Mouse (Mus musculus) stomach, embryonic 14.5 days (tissue): ENCODE data around the gene Polr2f. TPM values are rescaled to one million over a fixed set of nuclear protein-coding genes. Genes with fewer than 3 reads are reported as not detected.

ENCODE experiments used
- ATAC-seq: fragments of 200-750 bp; cut with Nextera tagmentation; 2 replicates; pipeline ENCODE4 v1.8.0; 2017; ENCODE audit warnings: low read depth, moderate TSS enrichment; ENCODE audit not compliant: insufficient number of reproducible peaks, insufficient read depth, low FRiP score
- H3K27ac ChIP-seq: fragments of 300-500 bp; sonication (generic); 2 replicates; pipeline ENCODE4 v1.5.1; 2014; ENCODE audit warnings: mild to moderate bottlenecking, low read length, moderate library complexity, mixed read lengths
- H3K27me3 ChIP-seq: fragments of 300-500 bp; sonication (generic); 2 replicates; pipeline ENCODE4 v1.6.1; 2014; ENCODE audit warnings: low read length, control low read depth, mixed read lengths; ENCODE audit not compliant: control insufficient read depth, insufficient read depth
- H3K36me3 ChIP-seq: fragments of 300-500 bp; sonication (generic); 2 replicates; pipeline ENCODE4 v1.6.1; 2014; ENCODE audit warnings: mild to moderate bottlenecking, control low read depth, low read length, moderate library complexity, mixed read lengths; ENCODE audit not compliant: control insufficient read depth, insufficient read depth
- H3K4me1 ChIP-seq: fragments of 300-500 bp; sonication (generic); 2 replicates; pipeline ENCODE4 v1.6.1; 2014; ENCODE audit warnings: low read length, control low read depth, mixed read lengths; ENCODE audit not compliant: control insufficient read depth, insufficient read depth
- H3K4me2 ChIP-seq: fragments of 300-500 bp; sonication (generic); replicated peaks from 2 replicates; pipeline ENCODE4 v1.6.1; 2014; ENCODE audit warnings: low read depth, low read length, control low read depth
- H3K4me3 ChIP-seq: fragments of 300-500 bp; sonication (generic); 2 replicates; pipeline ENCODE4 v1.5.1; 2014; ENCODE audit warnings: low read depth, low read length, control low read depth
- H3K9ac ChIP-seq: fragments of 300-500 bp; sonication (generic); replicated peaks from 2 replicates; pipeline ENCODE4 v1.6.1; 2014; ENCODE audit warnings: low read depth, mild to moderate bottlenecking, control low read depth, low read length, moderate library complexity, mixed read lengths
- H3K9me3 ChIP-seq: fragments of 300-500 bp; sonication (generic); 2 replicates; pipeline ENCODE4 v1.6.1; 2016; ENCODE audit warnings: low read depth, low read length, control low read depth; ENCODE audit not compliant: control insufficient read depth
- WGBS: fragments of 180-500 bp; shearing (Covaris S2); extraction: QIAGEN DNeasy Blood & Tissue Kit; methylation state at CpG from one replicate; pipeline ENCODE4 v1.1.7; 2014; 5-methylcytosine and 5-hydroxymethylcytosine counted together
- polyA plus RNA-seq: library from polyadenylated mRNA; unstranded; fragments of >200 nt; fragmentation: Nextera tagmentation; extraction: Ambion mirVana; gene quantifications from 2 replicates; pipeline ENCODE4 v1.2.1, GENCODE M21; 2014

Gene Polr2f
- polyA plus RNA-seq, 1 experiment from 2014 or later: 367 TPM

DNA sequence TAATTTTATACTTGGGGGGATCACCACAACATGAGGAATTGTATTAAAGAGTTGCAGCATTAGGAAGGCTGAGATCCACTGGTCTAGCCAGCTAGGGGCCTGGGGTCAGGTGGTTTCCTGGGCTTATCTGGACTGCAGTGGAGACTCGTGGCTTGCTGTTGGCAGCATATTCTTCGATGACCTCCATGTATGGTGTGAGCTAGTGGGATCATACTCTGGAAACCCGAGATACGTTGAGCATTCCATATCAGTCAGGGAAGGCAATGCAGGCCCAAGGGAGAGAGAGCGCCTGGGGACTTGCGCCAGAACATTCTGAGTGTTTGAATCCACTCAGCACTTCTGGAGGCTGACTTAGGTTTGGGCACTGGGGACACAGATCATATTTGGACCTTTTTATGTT lies 17.1 kb upstream of the Polr2f start:
- Histone ChIP-seq H3K4me2 (no peak overlapping the region), H3K9me3 (0 out of 2 replicates have a peak, but pooled peaks cover 5% of the 10 kb centered on the region), H3K27me3 (no peaks in the 10 kb centered on the region), H3K36me3 (peaks cover 57% of the 10 kb centered on the region), H3K4me3 (no peak overlapping the region), H3K27ac (no peak overlapping the region), H3K4me1 (no peaks in the 10 kb centered on the region), H3K9ac (no peak overlapping the region)
- ATAC-seq: no peak
- WGBS: 83% methylated on average over 6 of the region's 6 CpGs

DNA sequence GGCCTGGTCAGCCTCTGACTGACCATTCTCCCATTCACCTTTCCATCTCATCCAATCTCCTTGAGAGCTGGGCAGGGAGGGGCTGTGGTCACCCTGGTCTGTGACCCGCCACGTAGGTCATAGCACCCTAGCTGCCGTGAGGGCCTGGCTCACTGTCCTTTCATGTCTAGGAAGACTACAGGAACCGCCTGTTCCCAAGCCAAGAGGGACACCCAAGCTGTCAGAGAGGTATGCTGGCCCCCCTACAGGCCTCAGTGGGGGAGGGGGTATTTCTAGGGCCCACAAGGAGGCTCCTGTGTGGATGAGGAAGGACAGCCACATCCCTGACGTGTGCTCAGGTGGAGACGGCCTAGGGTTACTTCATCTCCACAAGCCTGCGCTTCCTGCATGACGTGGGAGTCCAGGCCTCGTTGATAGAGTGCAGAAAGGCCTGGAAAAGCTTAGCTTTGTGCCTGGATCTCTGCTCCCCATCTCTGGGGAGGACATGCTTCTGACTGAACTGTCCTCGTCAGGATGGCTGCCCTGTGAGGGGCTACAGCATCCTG lies 16.4 kb upstream of the Polr2f start:
- no peak overlapping the region for H3K27ac ChIP-seq
- H3K9me3 ChIP-seq: 0 out of 2 replicates have a peak, but pooled peaks cover 5% of the 10 kb centered on the region
- WGBS: 84% methylated on average over 10 of the region's 10 CpGs
- no peak overlapping the region for H3K9ac ChIP-seq
- no peak overlapping the region for H3K4me2 ChIP-seq
- H3K4me1 ChIP-seq: no peaks in the 10 kb centered on the region
- no peak overlapping the region for H3K4me3 ChIP-seq
- H3K36me3 ChIP-seq: peaks cover 57% of the 10 kb centered on the region
- no peak for ATAC-seq
- no peaks in the 10 kb centered on the region for H3K27me3 ChIP-seq

DNA sequence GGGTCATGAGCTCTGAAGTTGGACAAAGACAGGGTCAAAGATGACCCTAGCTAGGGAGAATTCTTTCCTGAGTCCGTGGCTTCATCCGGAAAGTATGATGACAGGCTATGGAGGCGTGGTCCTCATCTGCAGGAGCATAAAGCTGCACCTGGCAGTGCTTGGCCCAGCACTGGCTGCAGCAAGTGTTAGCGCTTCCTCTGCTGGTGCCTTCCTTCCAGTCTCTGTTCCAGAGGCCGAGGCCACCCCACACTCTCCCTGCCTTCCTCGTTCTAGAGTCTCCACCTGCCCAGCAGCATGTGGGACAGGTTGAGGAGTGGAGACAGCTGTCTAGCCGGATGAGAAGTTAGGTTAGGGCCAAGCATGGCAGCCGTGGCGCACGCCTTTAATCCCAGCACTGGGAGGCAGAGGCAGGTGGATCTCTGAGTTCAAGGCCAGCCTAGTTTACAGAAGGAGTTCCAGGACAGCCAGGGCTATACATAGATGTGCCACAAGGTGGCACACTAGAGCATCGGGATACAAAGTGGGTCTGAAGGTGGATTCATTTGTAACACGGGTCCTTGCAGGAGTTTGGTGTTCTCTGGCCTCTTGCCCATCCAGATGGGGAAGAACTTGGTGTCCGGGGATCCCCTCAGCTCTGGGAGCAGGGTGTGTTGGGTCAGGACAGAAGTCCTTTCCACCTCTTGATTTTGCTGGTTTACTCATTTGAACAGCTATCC lies 14.4 kb upstream of the Polr2f start:
- Histone ChIP-seq H3K4me2 (no peak overlapping the region), H3K4me3 (no peak overlapping the region), H3K36me3 (peaks cover 58% of the 10 kb centered on the region), H3K4me1 (no peaks in the 10 kb centered on the region), H3K9ac (no peak overlapping the region), H3K27me3 (no peaks in the 10 kb centered on the region), H3K9me3 (0 out of 2 replicates have a peak, but pooled peaks cover 5% of the 10 kb centered on the region), H3K27ac (no peak overlapping the region)
- no peak for ATAC-seq
- whole genome bisulfite sequencing: 77% methylated on average over 13 of the region's 13 CpGs

DNA sequence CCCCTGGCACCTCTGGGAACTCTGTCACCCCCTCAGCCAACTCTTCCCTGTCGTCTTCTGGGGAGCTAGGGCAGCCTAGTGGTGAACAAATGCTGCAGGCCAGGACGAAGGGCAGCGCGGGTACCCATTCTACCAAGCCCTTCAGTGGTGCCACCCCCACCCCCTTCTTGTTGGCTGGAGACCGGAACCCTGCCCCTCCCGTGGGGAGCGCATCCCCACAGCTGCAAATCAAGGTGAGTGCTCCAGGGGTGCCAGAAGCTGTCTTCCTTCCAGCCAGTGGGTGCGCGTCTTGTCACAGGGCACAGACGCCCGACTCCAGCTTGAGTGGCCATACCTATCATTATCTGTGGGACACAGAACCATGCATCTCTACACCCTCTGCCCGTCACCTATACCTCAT lies 13.7 kb upstream of the Polr2f start:
- WGBS: 95% methylated on average over 12 of the region's 12 CpGs

DNA sequence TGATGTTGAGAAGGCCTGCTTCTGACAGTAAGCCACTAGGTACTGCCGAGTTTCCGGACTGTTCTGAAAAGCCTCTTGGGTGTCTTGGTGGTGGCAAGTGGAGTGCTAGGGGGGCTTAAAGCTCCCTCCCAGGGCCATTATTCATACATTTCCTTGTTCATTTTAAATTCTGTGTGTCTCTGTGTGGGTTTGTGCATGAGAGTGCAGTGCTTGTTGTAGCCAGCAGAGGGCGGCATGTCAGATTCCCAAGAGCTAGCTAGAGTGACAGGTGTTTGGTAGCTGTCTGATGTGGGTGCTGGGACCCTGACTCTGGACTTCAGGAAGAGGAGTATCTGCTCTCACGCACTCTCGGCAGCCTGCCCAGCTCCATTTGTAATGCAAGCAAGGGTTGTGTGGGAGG lies 12.6 kb upstream of the Polr2f start:
- H3K27me3 ChIP-seq: no peaks in the 10 kb centered on the region
- no peak for ATAC-seq
- H3K36me3 ChIP-seq: peaks cover 54% of the 10 kb centered on the region
- 94% methylated on average over 5 of the region's 5 CpGs for WGBS
- H3K4me2 ChIP-seq: no peak overlapping the region
- no peaks in the 10 kb centered on the region for H3K4me1 ChIP-seq
- H3K4me3 ChIP-seq: no peak overlapping the region
- H3K9me3 ChIP-seq: 0 out of 2 replicates have a peak, but pooled peaks cover 5% of the 10 kb centered on the region
- H3K9ac ChIP-seq: no peak overlapping the region
- H3K27ac ChIP-seq: no peak overlapping the region

More for the DNA sequence above, 13.7 kb upstream of the Polr2f start:
- Histone ChIP-seq H3K4me2 (no peak overlapping the region), H3K4me1 (no peaks in the 10 kb centered on the region), H3K9ac (no peak overlapping the region), H3K4me3 (no peak overlapping the region), H3K27me3 (no peaks in the 10 kb centered on the region), H3K9me3 (0 out of 2 replicates have a peak, but pooled peaks cover 5% of the 10 kb centered on the region), H3K36me3 (peaks cover 60% of the 10 kb centered on the region), H3K27ac (no peak overlapping the region)
- no peak for ATAC-seq

DNA sequence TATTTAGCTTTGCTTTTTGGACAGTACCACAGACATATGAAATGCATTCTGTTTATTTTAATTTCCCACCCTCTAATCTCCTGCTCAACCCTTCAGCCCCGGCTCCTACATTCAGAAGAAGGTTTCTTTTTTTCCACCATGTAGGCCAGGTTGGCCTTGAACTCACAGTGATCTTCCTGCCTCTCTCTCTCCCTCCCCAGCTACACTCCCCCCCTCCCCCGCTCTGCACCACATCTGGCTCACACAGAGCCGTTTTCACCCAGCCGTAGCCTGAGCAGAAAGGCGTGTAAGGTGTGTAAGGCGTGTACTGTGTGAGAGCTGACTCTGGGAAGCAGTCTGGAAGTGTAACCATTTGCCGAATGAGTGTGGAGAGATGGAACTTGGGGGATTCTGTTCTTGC lies 11.5 kb upstream of the Polr2f start:
- ATAC-seq: no peak
- 81% methylated on average over 7 of the region's 7 CpGs for WGBS
- Histone ChIP-seq H3K36me3 (peaks cover 54% of the 10 kb centered on the region), H3K4me2 (no peak overlapping the region), H3K4me1 (no peaks in the 10 kb centered on the region), H3K4me3 (no peak overlapping the region), H3K9me3 (0 out of 2 replicates have a peak, but pooled peaks cover 5% of the 10 kb centered on the region), H3K9ac (no peak overlapping the region), H3K27me3 (no peaks in the 10 kb centered on the region), H3K27ac (no peak overlapping the region)

DNA sequence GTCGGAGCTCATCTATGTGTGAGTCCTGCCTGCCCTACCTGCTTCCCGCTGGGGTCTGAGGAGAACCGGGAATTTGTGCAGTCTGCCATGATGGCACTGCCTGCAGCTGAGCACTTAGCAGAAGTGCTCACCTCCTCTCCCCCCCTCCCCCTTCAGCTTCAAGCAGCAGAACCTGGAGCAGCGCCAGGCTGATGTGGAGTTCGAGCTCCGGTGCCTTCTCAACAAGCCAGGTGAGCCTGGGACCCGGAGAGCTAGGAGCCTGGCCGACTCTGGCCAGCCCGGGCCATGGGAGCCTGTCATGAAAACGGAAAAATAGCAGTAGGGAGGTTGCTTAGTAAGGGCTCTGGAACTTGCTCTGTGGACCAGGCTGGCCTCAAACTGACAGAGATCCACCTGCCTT lies 10.0 kb upstream of the Polr2f start:
- Histone ChIP-seq H3K27ac (no peak overlapping the region), H3K9ac (no peak overlapping the region)
- 76% methylated on average over 10 of the region's 10 CpGs for WGBS

DNA sequence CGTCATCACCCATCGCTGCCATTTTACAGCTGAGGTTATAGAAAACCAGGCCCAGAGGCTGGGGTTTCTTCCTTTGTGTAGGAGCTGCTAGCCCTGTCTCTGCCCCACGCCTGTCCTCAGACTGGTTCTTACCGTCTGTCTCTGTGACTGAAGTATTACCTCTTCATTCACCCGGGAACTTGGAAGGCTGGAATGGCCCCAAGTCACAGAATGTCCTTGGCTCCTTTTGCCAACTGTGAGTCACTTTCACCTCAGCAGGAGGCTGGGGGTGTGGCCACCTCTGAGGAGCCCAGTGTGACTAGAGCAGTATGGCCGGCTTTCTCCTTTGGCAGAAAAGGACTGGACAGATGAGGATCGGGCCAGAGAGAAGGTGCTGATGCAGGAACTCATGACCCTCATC lies 9.4 kb upstream of the Polr2f start:
- H3K9ac ChIP-seq: no peak overlapping the region
- ATAC-seq: no peak
- 0 out of 2 replicates have a peak, but pooled peaks cover 5% of the 10 kb centered on the region for H3K9me3 ChIP-seq
- WGBS: 73% methylated on average over 7 of the region's 7 CpGs
- H3K36me3 ChIP-seq: peaks cover 51% of the 10 kb centered on the region
- no peak overlapping the region for H3K4me2 ChIP-seq
- H3K4me3 ChIP-seq: no peak overlapping the region
- no peak overlapping the region for H3K27ac ChIP-seq
- no peaks in the 10 kb centered on the region for H3K27me3 ChIP-seq
- H3K4me1 ChIP-seq: no peaks in the 10 kb centered on the region

More for the DNA sequence above, 10.0 kb upstream of the Polr2f start:
- peaks cover 51% of the 10 kb centered on the region for H3K36me3 ChIP-seq
- H3K4me1 ChIP-seq: no peaks in the 10 kb centered on the region
- 0 out of 2 replicates have a peak, but pooled peaks cover 5% of the 10 kb centered on the region for H3K9me3 ChIP-seq
- H3K4me3 ChIP-seq: no peak overlapping the region
- no peaks in the 10 kb centered on the region for H3K27me3 ChIP-seq
- no peak overlapping the region for H3K4me2 ChIP-seq
- ATAC-seq: no peak
